Mouse (Mus musculus): ENCODE results near the gene Apobec4.
A peak's percentile ranks its signal among the peaks of the same experiment; 100 is the strongest.

Apobec4 gene

GRCm38 (mm10) chr1:152750312-152750965 lies at the start of gene Apobec4:
Gene Apobec4, plus strand, starts transcription at chr1:152750551.
- DNase-seq (ENCODE audit: low spot score), result no peak

DNA sequence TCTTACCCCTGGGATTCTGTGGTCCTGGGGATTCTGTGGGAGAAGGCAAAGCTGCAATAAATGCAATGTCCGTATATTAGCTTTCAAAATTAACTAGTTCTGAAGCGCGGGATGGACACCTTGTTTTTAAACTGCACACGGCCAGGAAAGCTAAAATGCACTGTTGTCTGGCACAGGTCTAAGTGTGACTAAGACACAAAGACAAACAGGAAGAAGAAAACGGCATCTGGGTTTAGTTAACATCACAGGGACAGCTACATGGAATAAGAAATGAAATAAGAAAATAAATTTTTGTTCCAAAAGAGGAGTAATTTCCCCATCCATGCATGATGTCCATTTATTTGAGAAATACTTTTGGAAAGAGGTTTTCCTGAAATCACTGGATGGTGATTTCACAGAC lies 49.3 kb upstream of the Apobec4 start:
- no peak for DNase-seq (ENCODE audit: low spot score)

GRCm38 (mm10) chr1:152702920-152703319 lies 47.4 kb upstream of the Apobec4 start:
- DNase-seq (ENCODE audit: low spot score), result no peak

- no peak for DNase-seq (ENCODE audit: low spot score)
These were observed 46.4 kb upstream of the Apobec4 start for GRCm38 (mm10) chr1:152703941-152704340.

GRCm38 (mm10) chr1:152707560-152707959 lies 42.8 kb upstream of the Apobec4 start:
- DNase-seq (ENCODE audit: low spot score), result no peak

DNA sequence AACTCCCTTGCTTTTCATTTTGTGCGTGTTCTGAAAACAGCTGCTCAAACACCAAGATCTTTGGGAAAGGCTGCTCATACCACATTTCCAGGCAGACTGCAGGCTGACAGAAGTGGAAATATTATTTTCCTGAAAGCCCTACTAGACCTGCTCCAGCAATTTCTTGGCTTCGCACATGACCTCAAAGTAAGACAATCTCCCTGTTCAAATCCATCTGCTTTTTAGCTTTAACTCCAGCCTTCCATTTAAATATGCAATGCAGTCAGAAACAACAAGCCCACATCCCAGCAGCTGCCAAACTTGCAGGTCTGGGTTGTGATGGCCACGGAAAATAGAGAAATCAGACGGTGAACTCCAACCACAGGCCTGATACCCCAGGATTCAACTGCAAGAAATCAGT lies 39.3 kb upstream of the Apobec4 start:
- no peak for DNase-seq (ENCODE audit: low spot score)

DNA sequence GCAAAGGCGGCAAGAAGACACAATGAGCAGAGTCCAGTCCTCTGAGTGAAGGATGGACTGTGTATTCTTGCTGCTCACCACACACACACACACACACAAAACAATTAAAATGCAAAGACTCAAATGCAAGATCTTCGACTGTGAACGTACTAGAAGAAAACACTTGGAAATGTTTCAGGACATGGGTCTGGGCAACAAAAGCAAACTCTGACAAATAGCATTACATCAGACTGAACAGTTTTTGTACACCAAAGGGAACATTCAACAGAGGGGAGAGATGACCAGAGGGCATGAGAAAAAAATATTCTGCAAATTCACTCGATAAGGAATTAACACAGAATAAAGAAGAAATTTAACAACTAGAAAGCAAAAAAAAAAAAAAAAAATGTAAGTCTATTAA lies 36.4 kb upstream of the Apobec4 start:
- DNase-seq (ENCODE audit: low spot score), result no peak

GRCm38 (mm10) chr1:152714405-152714804 lies 35.9 kb upstream of the Apobec4 start:
- no peak for DNase-seq (ENCODE audit: low spot score)

DNA sequence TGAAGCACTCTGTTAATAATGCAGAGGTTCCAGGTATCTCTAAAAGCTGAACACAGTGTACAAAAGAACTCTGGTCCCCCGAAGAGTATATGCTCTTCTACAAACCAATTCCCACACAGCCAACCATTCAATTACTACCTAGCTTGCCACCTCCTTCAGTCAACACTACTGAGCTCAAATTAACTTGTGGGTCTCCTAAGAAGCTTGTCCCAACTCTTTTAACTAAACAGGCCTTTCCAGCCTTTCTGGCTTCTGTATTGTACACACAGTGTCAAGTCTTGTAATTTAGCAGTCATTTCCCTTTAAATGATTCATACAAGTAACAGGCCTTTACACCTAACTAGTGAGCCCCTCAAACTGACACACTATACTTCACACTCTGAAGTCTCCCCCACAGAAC lies 33.0 kb upstream of the Apobec4 start:
- no peak for DNase-seq (ENCODE audit: low spot score)

DNA sequence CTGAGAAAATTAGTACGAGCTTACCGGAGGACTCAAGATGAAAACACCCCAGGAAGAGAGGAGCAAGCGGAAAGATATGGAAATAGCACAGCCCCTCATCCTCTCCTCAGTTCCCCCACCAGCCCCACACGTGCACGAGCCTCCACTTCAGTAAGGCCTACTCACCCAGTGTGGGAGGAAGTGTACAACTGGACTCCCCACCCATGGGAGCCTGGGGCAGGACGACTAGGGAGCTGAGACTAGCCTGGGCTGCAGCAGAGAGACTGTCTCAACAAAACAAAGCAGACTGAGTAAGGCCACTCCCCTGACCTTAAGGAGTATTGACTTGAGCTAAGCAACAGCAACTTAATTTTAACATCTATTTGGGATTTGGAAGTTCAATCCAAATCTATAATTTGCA lies 32.2 kb upstream of the Apobec4 start:
- DNase-seq (ENCODE audit: low spot score), result no peak

DNA sequence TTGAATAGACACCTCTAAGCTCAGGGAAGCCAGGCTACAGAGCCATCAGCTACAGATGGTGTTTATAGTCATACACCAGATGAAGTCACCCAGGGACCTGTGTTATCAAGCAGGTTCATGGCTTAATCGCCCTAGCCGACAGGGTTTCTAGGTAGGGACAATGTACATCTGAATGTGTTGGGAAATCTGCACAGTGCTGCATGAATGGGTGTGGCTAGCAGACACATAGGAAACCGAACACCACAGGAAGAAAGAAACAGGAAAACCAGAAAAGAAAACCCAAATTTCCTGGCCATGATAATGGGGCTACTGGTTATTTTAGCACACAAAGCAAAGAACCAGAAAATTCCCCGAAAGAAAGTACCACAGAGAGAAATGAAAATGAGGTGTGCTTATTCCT lies 29.4 kb upstream of the Apobec4 start:
- no peak for DNase-seq (ENCODE audit: low spot score)

DNA sequence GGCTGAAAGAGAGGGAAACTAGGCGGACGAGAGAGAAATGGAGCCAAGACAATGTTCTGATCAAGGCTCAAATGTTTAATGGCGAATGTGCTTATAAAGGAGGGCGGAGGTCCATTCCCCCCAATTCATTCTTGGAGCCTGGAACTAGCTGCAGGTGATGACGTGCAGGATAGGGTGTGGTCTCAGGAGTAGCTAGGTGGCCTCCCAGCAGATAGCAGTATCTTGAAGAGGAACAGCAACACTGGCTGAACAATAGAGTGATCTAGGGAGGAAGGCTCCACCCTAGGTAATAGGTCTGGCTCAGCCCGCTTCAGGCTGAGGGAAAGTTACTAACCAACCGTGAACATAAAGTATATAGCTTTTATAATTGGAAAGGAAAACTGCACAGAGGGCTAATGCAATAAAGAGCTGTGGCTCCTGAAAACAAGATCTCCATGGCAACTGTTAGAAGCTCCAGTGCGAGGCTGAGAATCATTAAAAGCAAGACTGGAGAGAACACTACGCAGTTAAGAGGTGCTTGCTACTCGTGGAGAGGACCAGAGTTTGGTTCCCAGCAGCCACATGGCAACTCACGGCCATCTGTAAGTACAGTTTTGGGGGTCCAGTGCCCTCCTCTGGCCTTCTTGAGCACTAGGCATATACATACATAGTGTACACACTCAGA lies 28.7 kb upstream of the Apobec4 start:
- no peak for DNase-seq (ENCODE audit: low spot score)

- DNase-seq (ENCODE audit: low spot score), result no peak
These were observed 26.1 kb upstream of the Apobec4 start for GRCm38 (mm10) chr1:152724286-152724685.

DNA sequence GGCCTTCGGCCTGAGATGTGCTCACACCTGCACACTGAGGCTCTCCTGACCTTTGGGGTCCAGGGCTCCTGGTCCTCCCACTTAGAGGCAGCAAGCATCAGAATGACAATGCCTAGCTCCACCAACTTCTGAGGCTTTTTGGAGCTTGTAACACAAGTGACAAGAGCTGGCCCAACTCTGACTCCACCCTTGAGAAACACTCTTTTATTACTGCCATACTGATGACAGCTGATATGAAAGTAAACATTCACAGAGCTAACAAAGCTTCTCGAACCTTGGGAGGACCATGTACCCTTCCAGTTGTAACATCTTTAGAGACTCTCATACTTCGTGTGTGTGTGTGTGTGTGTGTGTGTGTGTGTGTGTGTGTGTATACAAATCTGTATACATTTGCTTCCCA lies 24.3 kb upstream of the Apobec4 start:
- DNase-seq (ENCODE audit: low spot score), result no peak

DNA sequence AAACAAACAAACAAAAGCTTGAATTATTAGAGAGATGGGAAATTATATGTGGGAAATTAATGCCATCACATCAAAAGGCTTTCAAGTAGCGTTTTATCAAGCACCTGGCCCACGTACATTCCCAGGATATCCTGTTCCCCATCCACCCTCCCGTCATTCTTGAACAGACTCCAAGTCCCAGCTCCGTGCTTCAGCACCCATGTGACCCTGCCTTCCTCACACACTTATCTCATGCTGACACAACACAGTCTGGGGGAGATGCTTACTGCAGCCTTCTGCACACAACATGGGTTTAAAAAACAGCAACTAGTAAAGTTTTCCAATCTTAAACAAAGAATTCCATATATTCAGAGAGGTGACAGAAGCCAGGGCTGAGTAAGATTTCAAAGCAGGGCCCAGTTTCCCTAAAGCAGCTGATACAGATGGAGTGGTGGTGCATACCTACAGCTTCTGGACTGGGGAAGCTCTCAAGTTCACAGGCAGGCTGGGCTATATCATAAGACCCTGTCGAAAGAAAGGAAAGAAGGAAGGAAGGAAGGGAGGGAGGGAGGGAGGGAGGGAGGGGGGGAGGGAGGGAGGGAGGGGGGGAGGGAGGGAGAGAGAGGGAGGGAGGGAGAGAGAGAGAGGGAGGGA lies 22.6 kb upstream of the Apobec4 start:
- no peak for DNase-seq (ENCODE audit: low spot score)

- DNase-seq (ENCODE audit: low spot score), result no peak
These were observed 11.6 kb upstream of the Apobec4 start for GRCm38 (mm10) chr1:152738793-152739192.

- DNase-seq (ENCODE audit: low spot score), result no peak
These were observed 11.0 kb upstream of the Apobec4 start for GRCm38 (mm10) chr1:152739374-152739773.

DNA sequence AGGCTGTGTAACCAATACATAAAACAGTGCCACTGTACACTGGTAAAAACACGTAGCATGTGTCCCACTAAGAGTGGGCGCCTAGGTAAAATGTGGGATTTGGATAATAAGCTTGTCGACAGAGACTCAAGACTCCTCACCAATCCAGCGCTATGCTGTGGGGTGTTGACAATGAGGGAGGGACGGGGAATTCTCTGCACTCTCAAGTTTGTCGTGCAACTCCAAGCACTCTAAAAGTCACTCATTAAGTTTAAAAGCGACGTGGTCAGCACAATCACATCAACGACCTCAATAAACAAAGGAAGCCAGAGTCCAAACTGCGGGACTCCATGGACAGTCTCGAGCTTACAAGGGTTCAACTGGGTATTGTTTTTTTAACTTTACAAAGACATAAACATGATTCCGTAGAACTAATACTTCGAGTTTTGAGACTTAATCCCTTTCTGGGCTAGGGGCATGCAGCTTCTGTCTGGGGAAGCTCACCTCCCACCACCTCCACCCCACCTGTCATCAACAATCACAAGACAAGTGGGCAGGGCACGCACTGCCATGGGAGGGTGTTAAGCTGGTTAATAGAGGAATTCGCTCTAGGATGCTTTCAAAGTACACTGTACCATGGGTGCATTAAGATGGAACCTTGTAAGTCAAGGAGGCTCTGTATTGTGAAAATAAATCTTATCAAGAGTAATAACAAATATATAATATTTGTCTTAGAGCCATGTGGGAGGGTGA lies 7.1 kb upstream of the Apobec4 start:
- no peak for DNase-seq (ENCODE audit: low spot score)

DNA sequence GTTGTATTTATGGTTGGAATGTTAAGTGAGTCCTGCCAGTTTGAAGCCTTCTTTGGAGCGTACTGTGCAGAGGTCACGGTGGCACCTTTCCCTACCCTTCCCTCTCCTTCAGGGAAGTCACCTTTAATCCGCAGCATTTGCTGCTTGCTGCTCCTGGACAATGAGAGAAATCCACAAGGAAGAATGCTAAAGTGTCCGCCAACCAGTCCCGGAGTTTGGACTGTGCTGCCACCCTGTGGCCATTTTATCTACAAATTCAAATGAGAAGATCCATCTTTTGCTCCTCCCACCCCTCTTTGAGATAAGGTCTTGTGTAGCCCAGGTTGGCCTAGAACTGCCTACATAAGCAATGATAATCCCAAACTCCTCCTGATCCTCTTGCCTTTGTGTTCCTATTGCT lies 3.9 kb upstream of the Apobec4 start:
- peak; percentile 56 for DNase-seq (ENCODE audit: low spot score)

DNA sequence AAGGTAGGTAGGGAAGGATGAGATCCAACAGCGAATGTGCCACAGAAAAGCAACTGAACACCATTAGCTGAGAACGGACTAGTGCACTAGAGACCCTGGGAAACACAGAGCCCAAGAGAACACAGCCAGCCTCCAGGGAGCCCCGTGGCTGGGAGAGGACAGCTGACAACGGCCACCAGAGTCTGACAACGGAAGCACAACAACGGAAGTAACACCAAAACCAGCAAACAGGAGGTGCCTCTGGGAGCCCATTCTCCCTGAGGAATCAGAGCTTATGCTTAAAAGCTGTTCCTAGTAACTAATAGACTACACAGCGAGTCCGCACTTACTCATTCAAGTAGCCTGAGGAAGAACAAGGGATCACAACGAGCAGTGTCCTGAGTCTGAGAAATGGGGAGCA lies 1.1 kb upstream of the Apobec4 start:
- no peak for DNase-seq (ENCODE audit: low spot score)

DNA sequence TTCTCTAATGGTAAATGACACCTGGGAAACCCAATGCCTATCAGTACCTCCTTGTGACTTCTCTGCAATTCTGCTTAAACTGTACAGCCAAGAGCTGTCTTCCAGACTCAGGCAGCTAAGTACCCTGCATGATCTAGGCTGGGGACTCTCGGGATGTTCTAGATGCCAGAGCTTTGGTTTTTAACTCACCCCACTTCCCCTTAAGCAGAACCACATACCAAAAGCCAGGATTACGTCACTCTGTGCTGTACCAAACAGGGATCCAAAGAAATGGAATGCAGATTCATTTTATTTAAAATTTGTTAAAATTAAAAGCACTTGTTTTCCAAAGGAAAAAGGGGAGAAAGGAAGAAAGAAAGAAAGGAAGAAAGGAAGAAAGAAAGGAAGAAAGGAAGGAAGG lies 11.4 kb downstream of the Apobec4 start:
- no peak for DNase-seq (ENCODE audit: low spot score)

DNA sequence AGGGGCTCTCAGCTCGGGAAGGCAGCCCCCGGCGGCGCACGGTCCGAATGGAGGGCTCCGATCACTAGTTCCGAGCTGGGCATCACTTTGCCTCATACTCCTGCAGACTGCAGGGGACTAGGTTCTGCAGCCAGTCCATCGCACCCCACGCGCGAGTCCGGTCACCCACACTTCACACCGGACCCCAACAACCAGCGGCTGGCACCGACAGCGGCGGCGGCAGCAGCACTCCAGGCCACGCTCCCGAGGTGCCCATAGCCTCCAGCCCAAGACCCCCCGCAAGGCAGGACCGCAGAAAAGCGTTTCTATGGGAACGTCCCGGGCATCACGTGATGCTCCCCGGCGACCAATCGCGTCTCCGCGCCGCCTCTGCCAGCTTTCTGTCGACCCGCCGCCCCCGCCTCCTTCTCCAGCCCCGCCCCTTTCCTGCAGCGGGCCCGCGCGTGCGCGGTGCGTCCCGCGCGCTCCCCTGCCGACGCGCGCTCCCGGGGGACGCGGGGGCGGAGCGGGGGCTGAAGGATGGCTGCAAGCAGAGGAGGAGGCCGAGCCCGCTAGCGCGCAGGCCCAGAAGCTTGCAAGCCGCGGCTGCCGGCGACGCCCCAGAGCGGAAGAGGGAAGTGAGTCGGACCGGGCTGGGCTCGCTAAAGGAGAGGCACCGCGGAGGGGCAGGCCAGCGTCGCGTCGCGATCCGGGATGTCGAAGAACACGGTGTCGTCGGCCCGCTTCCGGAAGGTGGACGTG lies 15.9 kb downstream of the Apobec4 start, which contains the start of the genes Rgl1 and Arpc5:
Gene Rgl1, minus strand, starts transcription at position 320 of the 741 bp plus-strand sequence.
Gene Arpc5, plus strand, starts transcription at position 511 of the 741 bp plus-strand sequence.
- DNase-seq (ENCODE audit: low spot score), result peak; percentile 84
